Mouse (Mus musculus) liver, adult 10 weeks (tissue): ENCODE measurements around the gene Syn1. TPM values are rescaled to one million over a fixed set of nuclear protein-coding genes. Genes with fewer than 3 reads are reported as not detected.

ENCODE experiments used
- polyA plus RNA-seq: library from polyadenylated mRNA; stranded (reverse); fragments of 350-450 nt; fragmentation: Illumina TruSeq; extraction: RNeasy Lipid Tissue Mini Kit (QIAGEN cat#74804); gene quantifications from one replicate; pipeline ENCODE4 v1.2.3, GENCODE M21; 2014; ENCODE audit warnings: low read depth, low replicate concordance

Gene Syn1
- 0.11 TPM for polyA plus RNA-seq

GRCm38 (mm10) chrX:20920844-20921364 lies at the start of gene Syn1:
TSS of gene Syn1 (minus strand) at chrX:20921004.

GRCm38 (mm10) chrX:20961477-20962378 lies 40.9 kb upstream of the Syn1 start, which contains the start of gene Uxt:
TSS of gene Uxt (minus strand) at chrX:20962017.

GRCm38 (mm10) chrX:20950191-20950880 lies 29.5 kb upstream of the Syn1 start, which contains the start of gene Elk1:
TSS of gene Elk1 (minus strand) at chrX:20950608.

GRCm38 (mm10) chrX:20931364-20931763 lies 10.6 kb upstream of the Syn1 start, which contains the start of gene Cfp:
TSS of gene Cfp (minus strand) at chrX:20931555.

GRCm38 (mm10) chrX:20869962-20870513 lies 50.8 kb downstream of the Syn1 start, which contains the start of gene Timp1:
TSS of gene Timp1 (plus strand) at chrX:20870166.

Other genes starting within 250 kb of the Syn1 start
- gene Cdk16, start 233.1 kb downstream of the Syn1 start, polyA plus RNA-seq, result 7.8 TPM
- gene Usp11, start 217.1 kb downstream of the Syn1 start, polyA plus RNA-seq, result 0.32 TPM
- 32.1 TPM for gene Araf, start 123.2 kb downstream of the Syn1 start, polyA plus RNA-seq
- not detected for gene Timp1, start 50.8 kb downstream of the Syn1 start, polyA plus RNA-seq
- 3.4 TPM for gene Cfp, start 10.6 kb upstream of the Syn1 start, polyA plus RNA-seq
- gene Elk1, start 29.6 kb upstream of the Syn1 start, polyA plus RNA-seq, result 3.3 TPM
- 28.8 TPM for gene Uxt, start 41.0 kb upstream of the Syn1 start, polyA plus RNA-seq
- gene Zfp182, start 141.3 kb upstream of the Syn1 start, polyA plus RNA-seq, result 12.0 TPM
- not detected for gene Spaca5, start 147.4 kb upstream of the Syn1 start, polyA plus RNA-seq
- 0.16 TPM for gene Zfp300, start 168.5 kb upstream of the Syn1 start, polyA plus RNA-seq
- not detected for gene Ssxa1, start 194.8 kb upstream of the Syn1 start, polyA plus RNA-seq